31 mouse cellular contexts compared by ENCODE assay signal in genomic region chr10:119814087-119814486, GRCm38 (mm10).
DNase-seq lines count a peak whose midpoint lies in the region; ATAC-seq and TF ChIP-seq lines count a peak whose summit lies in the region.
"Had no signal": no experiment of that assay in that cellular context is flagged by ENCODE, and none has a peak within 500 bp of the region (broad histone marks: within the 10 kb centered on the region; RNA-seq: fewer than 3 reads in every experiment).

No protein-coding gene starts in this region.

- H3K4me2 ChIP-seq in hindbrain, postnatal 0 days (ENCODE audit: low read depth, low read length), result no peak overlapping the region
- no peak overlapping the region for H3K4me2 ChIP-seq in hindbrain, embryonic 12.5 days (replicated peaks)
- H3K4me2 ChIP-seq: hindbrain, embryonic 13.5 days; liver, embryonic 12.5 days; neural tube, embryonic 15.5 days had no signal

- no peak for ATAC-seq in hindbrain, postnatal 0 days
- ATAC-seq in hindbrain, embryonic 12.5 days (ENCODE audit: low FRiP score), result no peak
- ATAC-seq: activated CD4-positive, CD25-positive, alpha-beta regulatory T cell, adult 4 months; CD4-positive, CD25-positive, alpha-beta regulatory T cell, adult 4 months; forebrain, embryonic 14.5 days; intestine, postnatal 0 days; liver, embryonic 12.5 days had no signal

- H3K9ac ChIP-seq in hindbrain, postnatal 0 days (replicated peaks; ENCODE audit: low read length), result no peak overlapping the region
- no peak overlapping the region for H3K9ac ChIP-seq in hindbrain, embryonic 12.5 days
- H3K9ac ChIP-seq: hindbrain, embryonic 13.5 days; liver, embryonic 12.5 days; neural tube, embryonic 15.5 days had no signal

- H3K4me1 ChIP-seq in hindbrain, postnatal 0 days (ENCODE audit: insufficient read depth, low read length), result peaks cover 8% of the 10 kb centered on the region
- H3K4me1 ChIP-seq in hindbrain, embryonic 12.5 days, result peaks cover 14% of the 10 kb centered on the region
- H3K4me1 ChIP-seq: liver, embryonic 12.5 days had no signal

- H3K27me3 ChIP-seq in hindbrain, postnatal 0 days (ENCODE audit: insufficient read depth, low read length), result no peaks in the 10 kb centered on the region
- no peaks in the 10 kb centered on the region for H3K27me3 ChIP-seq in hindbrain, embryonic 12.5 days
- H3K27me3 ChIP-seq: hindbrain, embryonic 13.5 days; liver, embryonic 12.5 days; neural tube, embryonic 15.5 days had no signal

- DNase-seq in hindbrain, postnatal 0 days (ENCODE audit: low spot score), result no peak
- peak; percentile 19 for DNase-seq in right cerebral cortex, adult 18-20 months
- no peak for DNase-seq in right cerebral cortex, postnatal 25 days
- DNase-seq in ZHBTc4 (ENCODE audit: low read depth, low spot score), result peak; percentile 85
- DNase-seq in embryo, embryonic 9.5 days (ENCODE audit: extremely low spot score), result no peak
- DNase-seq in gastrocnemius, adult 8-10 months (ENCODE audit: low spot score in 2 of 2), result no peak
- DNase-seq: adrenal gland, adult 8-10 months; cerebellum, adult 18-20 months; cerebellum, postnatal 25 days; gastrocnemius, postnatal 10 days; heart, postnatal 14 days; kidney, adult 9 months; kidney, postnatal 10 days; layer of hippocampus, adult 9-11 months; left cerebral cortex, postnatal 4 days; lung, adult 2 months; lung, postnatal 10 days; midbrain, embryonic 14.5 days; retina, postnatal 1 day; spleen, adult 18-20 months; thymus, adult 2 months; thymus, postnatal 36 days had no signal

- H3K36me3 ChIP-seq in hindbrain, postnatal 0 days (ENCODE audit: insufficient read depth, low read length), result no peaks in the 10 kb centered on the region
- no peaks in the 10 kb centered on the region for H3K36me3 ChIP-seq in hindbrain, embryonic 12.5 days
- H3K36me3 ChIP-seq: hindbrain, embryonic 13.5 days; liver, embryonic 12.5 days; neural tube, embryonic 15.5 days had no signal

- WGBS in hindbrain, postnatal 0 days, result 73% methylated on average over 4 of the region's 4 CpGs
- WGBS in hindbrain, embryonic 12.5 days, result 80% methylated on average over 4 of the region's 4 CpGs

- H3K27ac ChIP-seq in hindbrain, postnatal 0 days, result no peak overlapping the region
- no peak overlapping the region for H3K27ac ChIP-seq in hindbrain, embryonic 12.5 days
- H3K27ac ChIP-seq: hindbrain, embryonic 13.5 days; liver, embryonic 12.5 days; macrophage; neural tube, embryonic 15.5 days had no signal

- no peaks in the 10 kb centered on the region for H3K9me3 ChIP-seq in hindbrain, postnatal 0 days (ENCODE audit: low read length)
- no peaks in the 10 kb centered on the region for H3K9me3 ChIP-seq in hindbrain, embryonic 12.5 days (replicated peaks)
- H3K9me3 ChIP-seq: hindbrain, embryonic 13.5 days; neural tube, embryonic 15.5 days had no signal

- TF ChIP-seq CTCF in hindbrain, postnatal 0 days (IDR thresholded peaks at IDR 0.05; ENCODE audit: low read depth), result peak; percentile 27; the same call in 1 of the 2 replicates

- H3K4me3 ChIP-seq in hindbrain, postnatal 0 days (ENCODE audit: low read length), result no peak overlapping the region
- H3K4me3 ChIP-seq in hindbrain, embryonic 12.5 days, result no peak overlapping the region
- H3K4me3 ChIP-seq: hindbrain, embryonic 13.5 days; liver, embryonic 12.5 days; neural tube, embryonic 15.5 days had no signal

Comparison
In these comparisons a context has a peak if more than half of its experiments do, and no peak if none do; other contexts are left out.
1. DNase-seq: peak in right cerebral cortex, adult 18-20 months (single experiment) and ZHBTc4 (single experiment); none in hindbrain, postnatal 0 days (single experiment), right cerebral cortex, postnatal 25 days (single experiment), embryo, embryonic 9.5 days (single experiment) and gastrocnemius, adult 8-10 months (0 of 2).